Mouse (Mus musculus) urinary bladder, adult 2 months (tissue): ENCODE results near the gene Coro1a. TPM values are rescaled to one million over a fixed set of nuclear protein-coding genes. Genes with fewer than 3 reads are reported as not detected.

Experiments used
- polyA plus RNA-seq: library from polyadenylated mRNA; depleted of rRNA; stranded (reverse); fragments of >200 nt; gene quantifications from 2 replicates; pipeline ENCODE4 v1.2.3, GENCODE M21; 2012; rRNA removed

The Coro1a gene
- polyA plus RNA-seq, 1 experiment: 39.4 TPM

Other genes with a start within 250 kb of the Coro1a start
- 0.22 and 0.57 TPM in 2 replicates for gene Atp2a1, start 244.7 kb downstream of the Coro1a start, polyA plus RNA-seq
- gene Sh2b1, start 232.4 kb downstream of the Coro1a start, polyA plus RNA-seq: 49.2 and 52.0 TPM in 2 replicates
- gene Tufm, start 220.4 kb downstream of the Coro1a start, polyA plus RNA-seq: 76.6 and 83.6 TPM in 2 replicates
- gene Atxn2l, start 204.3 kb downstream of the Coro1a start, polyA plus RNA-seq: 59.3 and 76.0 TPM in 2 replicates
- gene Eif3c, start 141.4 kb downstream of the Coro1a start, polyA plus RNA-seq: 85.5 and 109 TPM in 2 replicates
- 2.1 and 3.0 TPM in 2 replicates for gene Apobr, start 122.8 kb downstream of the Coro1a start, polyA plus RNA-seq
- gene Cln3, start 122.0 kb downstream of the Coro1a start, polyA plus RNA-seq: 48.1 and 53.3 TPM in 2 replicates
- 0.18 and 0.22 TPM in 2 replicates for gene Il27, start 112.8 kb downstream of the Coro1a start, polyA plus RNA-seq
- 67.1 and 82.3 TPM in 2 replicates for gene Nupr1, start 76.9 kb downstream of the Coro1a start, polyA plus RNA-seq
- 24.5 and 27.7 TPM in 2 replicates for gene Sgf29, start 58.5 kb downstream of the Coro1a start, polyA plus RNA-seq
- 28.5 and 29.2 TPM in 2 replicates for gene Sult1a1, start 31.4 kb downstream of the Coro1a start, polyA plus RNA-seq
- gene Bola2, start 12.4 kb downstream of the Coro1a start, polyA plus RNA-seq: 32.6 and 37.6 TPM in 2 replicates
- gene Slx1b, start 12.0 kb downstream of the Coro1a start, polyA plus RNA-seq: 19.3 and 22.5 TPM in 2 replicates
- 214 TPM in 2 replicates for gene Mapk3, start 51.8 kb upstream of the Coro1a start, polyA plus RNA-seq
- gene Gdpd3, start 58.5 kb upstream of the Coro1a start, polyA plus RNA-seq: 15.7 and 28.5 TPM in 2 replicates
- gene Ypel3, start 69.2 kb upstream of the Coro1a start, polyA plus RNA-seq: 188 and 213 TPM in 2 replicates
- 1.3 and 1.4 TPM in 2 replicates for gene Tbx6, start 73.7 kb upstream of the Coro1a start, polyA plus RNA-seq
- 106 and 121 TPM in 2 replicates for gene Ppp4c, start 84.7 kb upstream of the Coro1a start, polyA plus RNA-seq
- 2.4 and 2.9 TPM in 2 replicates for gene Fam57b, start 89.9 kb upstream of the Coro1a start, polyA plus RNA-seq
- gene 4930451I11Rik, start 123.9 kb upstream of the Coro1a start, polyA plus RNA-seq: not detected in 2 replicates
- gene Doc2a, start 139.6 kb upstream of the Coro1a start, polyA plus RNA-seq: not detected in 2 replicates
- 18.0 and 21.0 TPM in 2 replicates for gene Hirip3, start 154.2 kb upstream of the Coro1a start, polyA plus RNA-seq
- 42.3 and 46.0 TPM in 2 replicates for gene Ino80e, start 154.6 kb upstream of the Coro1a start, polyA plus RNA-seq
- gene Taok2, start 176.9 kb upstream of the Coro1a start, polyA plus RNA-seq: 55.8 and 65.4 TPM in 2 replicates
- 41.3 and 46.0 TPM in 2 replicates for gene Tmem219, start 215.1 kb upstream of the Coro1a start, polyA plus RNA-seq
- gene Kctd13, start 221.1 kb upstream of the Coro1a start, polyA plus RNA-seq: 16.3 and 16.4 TPM in 2 replicates
- gene Asphd1, start 241.8 kb upstream of the Coro1a start, polyA plus RNA-seq: not detected in 2 replicates
- gene Sez6l2, start 242.8 kb upstream of the Coro1a start, polyA plus RNA-seq: 0.65 and 0.72 TPM in 2 replicates